Mouse (Mus musculus): ENCODE measurements at regions not wholly inside any gene's neighbourhood (a gene's known extent, or its start where the extent isn't known, plus 50 kb on each side); places are given as distances from the start of the nearest gene placed in this dataset.

GRCm38 (mm10) chr4:55757148-55757927, 225.1 kb upstream of the Klf4 start:
- DNase-seq (ENCODE audit: low read depth, low spot score): no peak

- peak; percentile 72 for DNase-seq (ENCODE audit: low read depth, low spot score)
Observed at GRCm38 (mm10) chr4:55749949-55750600, 217.8 kb upstream of the Klf4 start.

- peak; percentile 45 for DNase-seq (ENCODE audit: low read depth, low spot score)
Observed at GRCm38 (mm10) chr4:55741355-55741754, 209.1 kb upstream of the Klf4 start.

GRCm38 (mm10) chr4:55740062-55740461, 207.8 kb upstream of the Klf4 start:
- no peak for DNase-seq (ENCODE audit: low read depth, low spot score)

- DNase-seq (ENCODE audit: low read depth, low spot score): no peak
Observed at GRCm38 (mm10) chr4:55738714-55739113, 206.4 kb upstream of the Klf4 start.

GRCm38 (mm10) chr4:55735453-55735852, 203.2 kb upstream of the Klf4 start:
- DNase-seq (ENCODE audit: low read depth, low spot score): peak; percentile 30

- no peak for DNase-seq (ENCODE audit: low read depth, low spot score)
Observed at GRCm38 (mm10) chr4:55734331-55734730, 202.1 kb upstream of the Klf4 start.

GRCm38 (mm10) chr4:55733223-55733622, 201.0 kb upstream of the Klf4 start:
- peak; percentile 26 for DNase-seq (ENCODE audit: low read depth, low spot score)

GRCm38 (mm10) chr4:55732006-55732405, 199.7 kb upstream of the Klf4 start:
- peak; percentile 73 for DNase-seq (ENCODE audit: low read depth, low spot score)

- no peak for DNase-seq (ENCODE audit: low read depth, low spot score)
Observed at GRCm38 (mm10) chr4:55730266-55730665, 198.0 kb upstream of the Klf4 start.

GRCm38 (mm10) chr4:55727178-55727577, 194.9 kb upstream of the Klf4 start:
- no peak for DNase-seq (ENCODE audit: low read depth, low spot score)

GRCm38 (mm10) chr4:55726081-55726480, 193.8 kb upstream of the Klf4 start:
- no peak for DNase-seq (ENCODE audit: low read depth, low spot score)

GRCm38 (mm10) chr4:55724286-55724685, 192.0 kb upstream of the Klf4 start:
- DNase-seq (ENCODE audit: low read depth, low spot score): no peak

- DNase-seq (ENCODE audit: low read depth, low spot score): peak; percentile 79
Observed at GRCm38 (mm10) chr4:55723124-55723523, 190.9 kb upstream of the Klf4 start.

GRCm38 (mm10) chr4:55722388-55722787, 190.1 kb upstream of the Klf4 start:
- peak; percentile 55 for DNase-seq (ENCODE audit: low read depth, low spot score)

GRCm38 (mm10) chr4:55721834-55722233, 189.6 kb upstream of the Klf4 start:
- DNase-seq (ENCODE audit: low read depth, low spot score): peak; percentile 83

- peak; percentile 59 for DNase-seq (ENCODE audit: low read depth, low spot score)
Observed at GRCm38 (mm10) chr4:55718438-55718837, 186.2 kb upstream of the Klf4 start.

- DNase-seq (ENCODE audit: low read depth, low spot score): peak; percentile 47
Observed at GRCm38 (mm10) chr4:55716161-55716651, 183.9 kb upstream of the Klf4 start.

- DNase-seq (ENCODE audit: low read depth, low spot score): no peak
Observed at GRCm38 (mm10) chr4:55711500-55712341, 179.5 kb upstream of the Klf4 start.

GRCm38 (mm10) chr4:55710476-55710875, 178.2 kb upstream of the Klf4 start:
- peak; percentile 51 for DNase-seq (ENCODE audit: low read depth, low spot score)

- no peak for DNase-seq (ENCODE audit: low read depth, low spot score)
Observed at GRCm38 (mm10) chr4:55708808-55709207, 176.5 kb upstream of the Klf4 start.

- no peak for DNase-seq (ENCODE audit: low read depth, low spot score)
Observed at GRCm38 (mm10) chr4:55707916-55708315, 175.7 kb upstream of the Klf4 start.
